Mouse (Mus musculus): Measurements from ENCODE around the gene Gm5414. TPM values are rescaled to one million over a fixed set of nuclear protein-coding genes. Genes with fewer than 3 reads are reported as not detected.

The Gm5414 gene
- total RNA-seq (2014; fragmentation: Nextera tagmentation) (not detected in 2 replicates), total RNA-seq (2017) (not detected in 2 replicates)

DNA sequence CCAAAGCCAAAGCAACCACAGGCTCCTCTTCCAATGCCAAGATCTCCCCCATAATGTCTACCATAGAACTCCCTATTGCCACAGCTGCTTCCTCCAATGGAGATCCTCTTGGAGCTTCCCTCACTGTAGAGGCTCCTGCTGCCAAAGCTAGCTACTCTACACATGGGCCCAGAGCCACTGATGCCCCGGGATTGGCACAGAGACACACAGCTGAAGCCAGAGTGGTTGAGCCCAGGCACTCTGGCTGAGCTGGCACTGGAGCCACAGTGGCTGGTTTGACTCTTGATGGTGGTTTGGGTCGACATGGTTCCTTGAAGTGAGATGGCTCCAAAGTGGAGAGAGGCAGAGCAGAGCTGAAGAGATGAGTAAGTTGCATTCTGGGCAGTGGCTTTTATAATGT, at the start of gene Gm5414:
Gene Gm5414, minus strand, starts transcription at position 305 of the 400 bp plus-strand sequence.
- no peak for ATAC-seq (replicated peaks; ENCODE audit: poor library complexity, severe bottlenecking)

DNA sequence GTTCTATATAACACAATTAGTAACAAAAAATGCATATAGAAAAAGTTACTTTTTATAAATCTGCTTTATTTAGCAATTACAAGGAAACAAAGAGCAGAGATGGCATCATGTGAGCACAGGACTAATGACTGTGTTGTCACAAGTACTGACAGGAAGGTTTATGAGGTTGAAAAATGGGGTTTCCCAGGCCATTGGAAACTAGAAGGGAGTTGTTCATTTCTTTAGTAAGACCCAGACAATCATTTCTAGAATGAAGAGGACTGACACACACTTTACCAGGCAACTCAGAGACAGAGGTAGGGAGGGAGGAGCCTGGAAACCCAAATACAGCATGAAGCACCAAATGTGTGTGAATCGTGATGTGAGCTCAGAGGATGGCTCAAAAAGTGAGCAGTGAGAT, 48.0 kb upstream of the Gm5414 start:
- ATAC-seq (replicated peaks; ENCODE audit: poor library complexity, severe bottlenecking), result no peak

DNA sequence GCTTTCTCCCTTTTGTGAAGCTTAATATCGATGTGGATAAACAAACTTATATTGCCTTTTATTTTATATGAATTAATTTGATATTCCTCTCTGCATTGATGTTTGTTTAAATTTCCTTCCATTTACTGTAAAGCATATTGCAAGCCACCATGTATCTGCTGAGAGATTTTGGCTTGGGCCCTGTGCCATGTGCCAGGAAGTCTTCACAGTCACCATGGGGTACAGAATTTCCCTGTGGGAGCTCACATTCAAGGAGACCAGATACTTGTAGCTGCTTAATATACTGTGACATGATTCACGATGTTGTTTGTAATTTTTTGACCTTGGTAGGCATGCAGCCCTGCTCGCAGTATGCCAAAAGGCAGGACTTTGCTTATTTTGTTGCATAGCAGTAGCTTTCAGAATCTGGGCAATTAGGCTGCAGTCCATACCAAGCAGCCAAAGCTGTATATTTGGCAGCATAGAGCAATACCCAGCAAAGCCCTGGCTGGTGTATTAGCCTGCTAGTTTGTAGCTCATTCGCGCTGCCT, 24.8 kb upstream of the Gm5414 start:
- no peak for ATAC-seq (replicated peaks; ENCODE audit: poor library complexity, severe bottlenecking)

DNA sequence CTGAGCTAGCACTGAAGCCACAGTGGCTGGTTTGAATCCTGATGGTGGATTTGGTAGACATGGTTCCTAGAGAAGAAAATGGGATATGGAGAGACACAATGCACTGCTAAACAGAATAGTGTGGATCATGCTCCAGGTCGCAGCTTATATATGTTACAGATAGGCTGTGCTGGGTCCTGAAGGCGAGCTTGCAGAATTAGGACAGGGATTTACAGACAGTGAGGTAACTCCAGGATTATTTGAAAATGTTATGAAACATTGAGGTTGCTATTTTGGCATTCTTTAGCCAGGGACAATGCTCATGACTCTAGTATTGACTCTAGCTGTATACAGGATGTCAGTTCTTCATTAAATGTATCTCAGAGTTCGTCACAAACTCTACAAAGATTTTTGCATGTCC, 19.3 kb upstream of the Gm5414 start, which contains the start of gene Gm5478:
Gene Gm5478, minus strand, starts transcription at position 101 of the 400 bp plus-strand sequence.
- no peak for ATAC-seq (replicated peaks; ENCODE audit: poor library complexity, severe bottlenecking)

DNA sequence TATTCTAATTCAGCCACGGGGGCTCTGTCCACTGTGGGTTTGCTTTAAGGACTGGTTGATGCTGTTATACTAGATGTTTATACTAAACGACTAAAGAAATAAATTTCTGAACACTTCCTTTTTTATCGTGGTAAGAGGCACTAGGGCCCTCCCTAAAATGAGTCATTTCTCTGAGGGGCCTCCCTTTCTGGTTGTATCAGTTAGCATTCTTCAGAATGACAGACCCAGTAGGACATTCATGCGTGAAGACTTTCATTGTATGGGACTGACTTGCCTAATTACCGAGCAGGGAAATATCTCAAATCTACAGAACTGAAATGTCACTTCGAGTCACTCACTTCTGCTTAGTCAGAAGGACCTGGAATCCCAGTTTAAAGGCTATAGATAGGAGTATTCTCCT, 28.9 kb downstream of the Gm5414 start:
- ATAC-seq (replicated peaks; ENCODE audit: poor library complexity, severe bottlenecking), result no peak

DNA sequence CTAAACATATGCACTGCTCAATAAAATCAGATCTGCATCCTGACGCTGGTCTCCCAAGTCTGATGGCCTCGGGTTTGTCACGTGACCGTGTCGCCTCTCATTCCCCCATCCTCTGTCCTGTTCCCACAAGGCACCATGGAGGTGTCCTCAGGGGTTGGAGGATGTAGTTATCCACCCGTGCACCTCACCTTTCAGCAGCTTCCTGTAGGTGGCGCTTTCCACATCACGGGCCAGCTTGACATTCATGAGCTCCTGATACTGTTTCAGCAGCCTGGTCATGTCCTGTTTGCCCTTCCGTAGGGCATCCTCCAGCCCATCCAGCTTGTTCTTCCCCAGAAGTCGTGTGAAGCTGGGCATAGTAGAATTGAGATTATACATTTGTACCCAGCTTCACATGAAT, 39.8 kb downstream of the Gm5414 start:
- ATAC-seq (replicated peaks; ENCODE audit: poor library complexity, severe bottlenecking), result no peak

DNA sequence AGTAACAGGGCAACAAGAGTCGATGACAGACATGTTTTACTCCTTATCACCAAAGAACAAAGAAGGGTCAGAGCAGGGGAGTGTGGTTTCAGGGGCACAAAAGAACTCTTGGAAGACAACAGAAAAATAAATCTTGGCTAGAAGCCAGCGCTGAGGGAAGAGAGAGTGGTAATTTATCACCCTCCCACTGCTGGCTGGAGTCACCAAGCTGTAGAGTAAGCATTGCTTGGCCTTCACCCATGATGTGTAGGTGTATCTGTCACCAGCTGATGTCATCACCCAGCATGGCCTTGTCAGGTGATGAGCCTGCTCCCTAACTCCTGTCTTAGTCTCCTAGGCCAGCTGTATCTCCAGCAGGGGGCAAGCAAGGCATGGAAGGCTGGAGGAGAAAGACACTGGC, 43.5 kb downstream of the Gm5414 start:
- ATAC-seq (replicated peaks; ENCODE audit: poor library complexity, severe bottlenecking), result no peak

DNA sequence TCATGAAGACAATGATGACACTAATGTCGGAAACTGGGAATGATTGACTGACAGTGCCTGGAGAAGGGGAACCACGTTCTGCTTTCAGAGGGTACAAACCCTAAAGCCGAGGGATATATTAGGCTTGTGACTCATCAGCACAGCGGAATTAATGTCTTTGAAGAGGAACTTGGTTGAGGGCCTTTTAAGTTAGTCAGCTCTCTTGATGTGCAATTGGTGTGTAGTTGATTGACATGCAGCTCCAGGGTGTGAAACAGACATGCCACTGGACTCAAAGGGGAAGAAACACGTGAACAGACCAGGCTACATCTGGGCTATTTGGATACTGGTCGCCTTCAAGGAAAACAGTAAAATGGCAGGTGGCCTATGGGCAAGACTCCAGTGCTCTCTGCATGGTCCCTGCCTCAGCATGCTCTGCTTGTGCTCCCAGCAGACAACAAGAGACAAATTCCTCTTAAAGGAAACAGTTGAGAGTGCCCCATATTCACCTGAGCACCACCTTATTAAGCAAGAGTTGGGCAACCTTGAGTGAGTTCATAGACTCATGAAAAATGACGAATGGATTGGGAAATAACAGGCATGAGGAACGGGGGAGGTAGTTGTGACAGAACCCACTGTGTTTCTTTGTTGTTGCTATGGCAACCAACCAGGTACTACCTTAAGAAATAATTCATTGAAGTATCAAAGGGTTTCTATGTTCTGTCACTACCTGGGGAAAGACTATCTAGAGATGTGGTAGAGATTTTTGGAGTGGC, 44.6 kb downstream of the Gm5414 start:
- ATAC-seq (replicated peaks; ENCODE audit: poor library complexity, severe bottlenecking), result no peak

DNA sequence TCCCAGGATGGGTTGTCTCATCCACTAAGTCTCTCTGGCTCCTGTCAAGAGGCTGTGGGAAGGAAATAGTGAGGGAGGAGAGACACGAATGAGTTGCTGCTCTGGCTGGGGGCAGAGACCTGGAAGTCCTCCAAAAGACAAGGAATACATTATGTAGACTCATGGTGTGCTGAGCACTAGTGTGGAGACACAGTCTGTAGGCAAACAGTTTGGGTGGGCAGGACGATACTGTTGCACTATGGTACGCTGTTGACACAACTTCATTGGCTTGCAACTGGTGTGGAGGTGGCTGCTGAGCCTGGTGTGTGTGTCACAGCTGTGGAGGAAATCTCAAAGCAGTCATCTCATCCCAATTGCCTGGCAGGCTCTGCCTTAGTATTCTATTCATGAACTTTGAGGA, 46.3 kb downstream of the Gm5414 start:
- ATAC-seq (replicated peaks; ENCODE audit: poor library complexity, severe bottlenecking), result no peak

DNA sequence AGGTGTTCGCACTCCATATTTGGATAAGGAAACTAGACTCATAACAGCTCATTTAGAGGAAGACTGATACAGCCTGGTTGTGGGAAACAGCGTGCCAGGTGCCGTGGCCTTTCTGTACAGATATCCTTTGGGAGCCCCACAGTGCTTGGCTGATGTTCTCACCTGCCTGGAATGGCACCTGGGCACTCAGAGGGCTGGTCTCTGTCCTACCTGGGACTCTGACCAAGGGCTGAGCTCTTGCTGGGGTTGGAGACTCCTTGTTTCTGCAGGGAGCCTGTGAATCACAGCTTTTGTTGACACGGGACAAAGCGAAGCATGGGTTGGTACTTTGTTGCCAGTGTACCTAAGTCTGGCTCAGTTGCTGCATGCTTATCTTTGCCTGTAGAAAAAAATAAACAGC, 52.5 kb downstream of the Gm5414 start:
- no peak for ATAC-seq (replicated peaks; ENCODE audit: poor library complexity, severe bottlenecking)

Other genes with a start within 250 kb of the Gm5414 start
- gene Krt7, start 217.1 kb downstream of the Gm5414 start, total RNA-seq (2014; fragmentation: Nextera tagmentation), result 0.21 and 0.67 TPM in 2 replicates
- 0.39 TPM in 1 of 2 replicates, not detected in the other for gene Krt7, start 217.1 kb downstream of the Gm5414 start, total RNA-seq (2017)
- not detected in 2 replicates for gene Krt87, start 189.4 kb downstream of the Gm5414 start, total RNA-seq (2014; fragmentation: Nextera tagmentation)
- not detected in 2 replicates for gene Krt87, start 189.4 kb downstream of the Gm5414 start, total RNA-seq (2017)
- gene Krt88, start 180.4 kb downstream of the Gm5414 start, total RNA-seq (2014; fragmentation: Nextera tagmentation), result not detected in 2 replicates
- gene Krt88, start 180.4 kb downstream of the Gm5414 start, total RNA-seq (2017), result not detected in 2 replicates
- gene Krt81, start 164.4 kb downstream of the Gm5414 start, total RNA-seq (2014; fragmentation: Nextera tagmentation), result not detected in 2 replicates
- gene Krt81, start 164.4 kb downstream of the Gm5414 start, total RNA-seq (2017), result not detected in 2 replicates
- not detected in 2 replicates for gene Krt86, start 154.7 kb downstream of the Gm5414 start, total RNA-seq (2014; fragmentation: Nextera tagmentation)
- not detected in 2 replicates for gene Krt86, start 154.7 kb downstream of the Gm5414 start, total RNA-seq (2017)
- gene Krt83, start 136.7 kb downstream of the Gm5414 start, total RNA-seq (2014; fragmentation: Nextera tagmentation), result not detected in 2 replicates
- gene Krt83, start 136.7 kb downstream of the Gm5414 start, total RNA-seq (2017), result 0.34 TPM in 1 of 2 replicates, not detected in the other
- gene Gm49425, start 110.9 kb downstream of the Gm5414 start, total RNA-seq (2014; fragmentation: Nextera tagmentation), result not detected in 2 replicates
- gene Gm49425, start 110.9 kb downstream of the Gm5414 start, total RNA-seq (2017), result not detected in 2 replicates
- gene Krt84, start 95.4 kb downstream of the Gm5414 start, total RNA-seq (2014; fragmentation: Nextera tagmentation), result not detected in 2 replicates
- gene Krt84, start 95.4 kb downstream of the Gm5414 start, total RNA-seq (2017), result not detected in 2 replicates
- gene Krt82, start 77.5 kb downstream of the Gm5414 start, total RNA-seq (2014; fragmentation: Nextera tagmentation), result not detected in 2 replicates
- gene Krt82, start 77.5 kb downstream of the Gm5414 start, total RNA-seq (2017), result not detected in 2 replicates
- gene Krt90, start 65.2 kb downstream of the Gm5414 start, total RNA-seq (2014; fragmentation: Nextera tagmentation), result not detected in 2 replicates
- not detected in 2 replicates for gene Krt90, start 65.2 kb downstream of the Gm5414 start, total RNA-seq (2017)
- gene Krt75, start 54.3 kb downstream of the Gm5414 start, total RNA-seq (2014; fragmentation: Nextera tagmentation), result not detected in 2 replicates
- gene Krt75, start 54.3 kb downstream of the Gm5414 start, total RNA-seq (2017), result not detected in 2 replicates
- gene Gm5478, start 19.2 kb upstream of the Gm5414 start, total RNA-seq (2014; fragmentation: Nextera tagmentation), result not detected in 2 replicates
- gene Gm5478, start 19.2 kb upstream of the Gm5414 start, total RNA-seq (2017), result not detected in 2 replicates
- gene Krt6b, start 52.1 kb upstream of the Gm5414 start, total RNA-seq (2014; fragmentation: Nextera tagmentation), result not detected in 2 replicates
- not detected in 2 replicates for gene Krt6b, start 52.1 kb upstream of the Gm5414 start, total RNA-seq (2017)
- gene Krt6a, start 66.1 kb upstream of the Gm5414 start, total RNA-seq (2014; fragmentation: Nextera tagmentation), result not detected in 2 replicates
- not detected in 2 replicates for gene Krt6a, start 66.1 kb upstream of the Gm5414 start, total RNA-seq (2017)
- not detected in 2 replicates for gene Krt5, start 84.7 kb upstream of the Gm5414 start, total RNA-seq (2014; fragmentation: Nextera tagmentation)
- not detected in 2 replicates for gene Krt5, start 84.7 kb upstream of the Gm5414 start, total RNA-seq (2017)
- gene Krt71, start 114.9 kb upstream of the Gm5414 start, total RNA-seq (2014; fragmentation: Nextera tagmentation), result not detected in 2 replicates
- gene Krt71, start 114.9 kb upstream of the Gm5414 start, total RNA-seq (2017), result not detected in 2 replicates
- not detected in 2 replicates for gene Krt72, start 158.3 kb upstream of the Gm5414 start, total RNA-seq (2014; fragmentation: Nextera tagmentation)
- not detected in 2 replicates for gene Krt72, start 158.3 kb upstream of the Gm5414 start, total RNA-seq (2017)
- gene Krt73, start 174.2 kb upstream of the Gm5414 start, total RNA-seq (2014; fragmentation: Nextera tagmentation), result not detected in 2 replicates
- not detected in 2 replicates for gene Krt73, start 174.2 kb upstream of the Gm5414 start, total RNA-seq (2017)
- not detected in 2 replicates for gene Krt2, start 190.0 kb upstream of the Gm5414 start, total RNA-seq (2014; fragmentation: Nextera tagmentation)
- not detected in 2 replicates for gene Krt2, start 190.0 kb upstream of the Gm5414 start, total RNA-seq (2017)
- not detected in 2 replicates for gene Krt1, start 222.6 kb upstream of the Gm5414 start, total RNA-seq (2014; fragmentation: Nextera tagmentation)
- not detected in 2 replicates for gene Krt1, start 222.6 kb upstream of the Gm5414 start, total RNA-seq (2017)
- not detected in 2 replicates for gene Krt77, start 241.5 kb upstream of the Gm5414 start, total RNA-seq (2014; fragmentation: Nextera tagmentation)
- not detected in 2 replicates for gene Krt77, start 241.5 kb upstream of the Gm5414 start, total RNA-seq (2017)

Data from granulocyte monocyte progenitor cell, adult 5-6 weeks (primary cell).